Mouse (Mus musculus): ENCODE measurements around the gene Rps9.
"Not testable (repeated sequence)": the region's sequence is repeated elsewhere in the genome, so short reads cannot be mapped to it uniquely, and the experiment has no call there.

- not testable (repeated sequence) for TF ChIP-seq POLR2A (IDR thresholded peaks at IDR 0.05; ENCODE audit: borderline replicate concordance, low read depth, low read length); CTCF (IDR thresholded peaks at IDR 0.05; ENCODE audit: low read depth, low read length)
Observed at GRCm38 (mm10) chr7:3732675-3733074, 28.9 kb downstream of the Rps9 start.

Measured in bone marrow macrophage, adult 2 months (primary cell).